Mouse (Mus musculus): ENCODE measurements around the gene Mthfsd. TPM values are rescaled to one million over a fixed set of nuclear protein-coding genes. Genes with fewer than 3 reads are reported as not detected.

Gene Mthfsd
- polyA plus RNA-seq, 1 experiment: 63.3 TPM

GRCm38 (mm10) chr8:121116591-121117185, 8.5 kb upstream of the Mthfsd start:
- H3K27ac ChIP-seq (ENCODE audit: insufficient read depth, low read length): peak overlapping the region; percentile 91
- no peak for TF ChIP-seq CTCF (IDR thresholded peaks at IDR 0.05; ENCODE audit: borderline replicate concordance, insufficient read depth, low read length)
- peak overlapping the region; percentile 83 for H3K4me3 ChIP-seq (ENCODE audit: insufficient read depth, low read length)
- no peaks in the 10 kb centered on the region for H3K4me1 ChIP-seq (ENCODE audit: control insufficient read depth, insufficient read depth, low read length)

GRCm38 (mm10) chr8:121115948-121116347, 7.8 kb upstream of the Mthfsd start, which contains the start of gene Foxc2:
TSS of gene Foxc2 (plus strand) at chr8:121116171.
- no peak for TF ChIP-seq CTCF (IDR thresholded peaks at IDR 0.05; ENCODE audit: borderline replicate concordance, insufficient read depth, low read length)
- TF ChIP-seq POLR2A (IDR thresholded peaks at IDR 0.05; ENCODE audit: low read depth, low read length): peak; percentile 89
- Histone ChIP-seq H3K4me1 (ENCODE audit: control insufficient read depth, insufficient read depth, low read length) (no peaks in the 10 kb centered on the region), H3K4me3 (ENCODE audit: insufficient read depth, low read length) (peak within 1 kb of the TSS; percentile 83), H3K27ac (ENCODE audit: insufficient read depth, low read length) (peak within 1 kb of the TSS; percentile 91)

DNA sequence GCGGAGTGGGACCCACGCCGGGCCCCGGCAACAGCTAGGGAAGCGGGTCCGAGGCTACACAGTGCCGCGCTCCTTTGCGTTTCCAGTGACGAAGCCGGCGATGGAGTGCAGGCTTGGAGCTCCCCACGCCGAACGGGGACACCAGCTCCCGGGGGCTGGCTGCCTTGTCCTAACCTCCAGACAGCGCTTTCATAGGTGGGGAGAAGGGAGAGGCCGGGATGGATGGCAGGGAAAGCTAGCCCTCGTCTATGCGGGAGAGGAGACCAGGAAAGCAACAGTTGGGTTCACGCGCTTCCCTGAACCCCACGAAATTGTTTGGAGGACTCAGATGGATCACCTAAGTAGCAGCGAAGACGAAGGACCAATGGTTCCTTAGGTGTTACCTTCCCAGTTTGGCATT, 6.9 kb upstream of the Mthfsd start:
- Histone ChIP-seq H3K27ac (ENCODE audit: insufficient read depth, low read length) (peak overlapping the region; percentile 44; the same call in 1 of the 2 replicates), H3K4me1 (ENCODE audit: control insufficient read depth, insufficient read depth, low read length) (no peaks in the 10 kb centered on the region), H3K4me3 (ENCODE audit: insufficient read depth, low read length) (peak overlapping the region; percentile 30)
- no peak for TF ChIP-seq POLR2A (IDR thresholded peaks at IDR 0.05; ENCODE audit: low read depth, low read length)
- no peak for TF ChIP-seq CTCF (IDR thresholded peaks at IDR 0.05; ENCODE audit: borderline replicate concordance, insufficient read depth, low read length)

DNA sequence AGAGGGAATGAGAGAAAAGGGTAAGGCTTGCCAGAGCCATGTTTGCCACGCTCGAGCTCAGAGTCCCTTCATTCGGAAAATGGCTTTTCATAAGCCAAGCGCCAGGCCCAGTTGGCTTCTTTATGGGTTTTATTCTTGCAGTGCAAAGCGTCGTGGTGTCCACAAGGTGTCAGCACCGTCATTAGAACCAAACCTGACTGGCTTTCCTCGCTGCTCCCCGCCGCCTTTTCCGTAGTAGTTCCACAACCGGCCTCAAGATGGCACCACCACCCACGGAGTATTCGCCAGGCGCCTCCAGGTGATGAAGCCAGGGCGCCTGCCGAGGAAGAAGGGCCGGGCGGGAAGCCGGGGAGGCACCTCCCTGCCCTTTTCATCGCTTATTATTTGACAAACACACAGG, 5.1 kb upstream of the Mthfsd start:
- Histone ChIP-seq H3K4me3 (ENCODE audit: insufficient read depth, low read length) (no peak overlapping the region), H3K4me1 (ENCODE audit: control insufficient read depth, insufficient read depth, low read length) (no peaks in the 10 kb centered on the region), H3K27ac (ENCODE audit: insufficient read depth, low read length) (no peak overlapping the region)
- TF ChIP-seq POLR2A (IDR thresholded peaks at IDR 0.05; ENCODE audit: low read depth, low read length) (no peak), CTCF (IDR thresholded peaks at IDR 0.05; ENCODE audit: borderline replicate concordance, insufficient read depth, low read length) (peak; percentile 94)

GRCm38 (mm10) chr8:121111145-121111907, 3.1 kb upstream of the Mthfsd start:
- H3K4me1 ChIP-seq (ENCODE audit: control insufficient read depth, insufficient read depth, low read length): peaks cover 7% of the 10 kb centered on the region
- no peak overlapping the region for H3K27ac ChIP-seq (ENCODE audit: insufficient read depth, low read length)
- TF ChIP-seq POLR2A (IDR thresholded peaks at IDR 0.05; ENCODE audit: low read depth, low read length) (no peak), CTCF (IDR thresholded peaks at IDR 0.05; ENCODE audit: borderline replicate concordance, insufficient read depth, low read length) (no peak)
- H3K4me3 ChIP-seq (ENCODE audit: insufficient read depth, low read length): no peak overlapping the region

- TF ChIP-seq CTCF (IDR thresholded peaks at IDR 0.05; ENCODE audit: borderline replicate concordance, insufficient read depth, low read length) (no peak), POLR2A (IDR thresholded peaks at IDR 0.05; ENCODE audit: low read depth, low read length) (0 out of 2 replicates have a peak, but pooled peaks have one; percentile 22)
- H3K4me1 ChIP-seq (ENCODE audit: control insufficient read depth, insufficient read depth, low read length): peaks cover 7% of the 10 kb centered on the region
- H3K4me3 ChIP-seq (ENCODE audit: insufficient read depth, low read length): peak overlapping the region; percentile 39
- H3K27ac ChIP-seq (ENCODE audit: insufficient read depth, low read length): no peak overlapping the region
These were observed 465 bp upstream of the Mthfsd start for GRCm38 (mm10) chr8:121108657-121109056.

- no peak for TF ChIP-seq POLR2A (IDR thresholded peaks at IDR 0.05; ENCODE audit: low read depth, low read length)
- TF ChIP-seq CTCF (IDR thresholded peaks at IDR 0.05; ENCODE audit: borderline replicate concordance, insufficient read depth, low read length): peak; percentile 86
- H3K27ac ChIP-seq (ENCODE audit: insufficient read depth, low read length): no peak overlapping the region
- no peak overlapping the region for H3K4me3 ChIP-seq (ENCODE audit: insufficient read depth, low read length)
- peaks cover 7% of the 10 kb centered on the region for H3K4me1 ChIP-seq (ENCODE audit: control insufficient read depth, insufficient read depth, low read length)
These were observed 4.0 kb downstream of the Mthfsd start for GRCm38 (mm10) chr8:121104049-121104818.

DNA sequence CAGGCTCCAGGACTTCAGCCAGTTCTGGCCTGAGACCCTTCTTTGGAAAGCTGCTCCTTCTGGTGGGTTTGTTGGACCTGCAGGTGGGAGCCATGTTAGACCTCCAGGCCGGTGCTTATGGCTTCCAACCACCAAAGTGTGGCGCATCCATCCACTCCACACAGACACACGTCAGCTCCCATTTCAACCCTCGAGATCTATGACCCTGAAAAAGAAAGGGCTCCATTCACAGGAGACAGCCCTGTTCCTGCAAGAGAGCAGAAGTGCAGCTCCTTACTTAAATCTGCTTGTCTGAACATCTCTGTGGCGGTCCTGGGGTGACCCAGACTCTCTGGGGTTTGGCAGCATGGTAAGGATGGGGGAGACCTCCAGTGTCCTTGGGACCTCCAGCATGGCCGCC, 14.7 kb downstream of the Mthfsd start:
- TF ChIP-seq POLR2A (IDR thresholded peaks at IDR 0.05; ENCODE audit: low read depth, low read length) (no peak; the same call in 1 of the 2 replicates), CTCF (IDR thresholded peaks at IDR 0.05; ENCODE audit: borderline replicate concordance, insufficient read depth, low read length) (no peak)
- no peak overlapping the region for H3K27ac ChIP-seq (ENCODE audit: insufficient read depth, low read length)
- no peaks in the 10 kb centered on the region for H3K4me1 ChIP-seq (ENCODE audit: control insufficient read depth, insufficient read depth, low read length)
- no peak overlapping the region for H3K4me3 ChIP-seq (ENCODE audit: insufficient read depth, low read length)

- peak; percentile 69; the same call in 1 of the 2 replicates for TF ChIP-seq CTCF (IDR thresholded peaks at IDR 0.05; ENCODE audit: borderline replicate concordance, insufficient read depth, low read length)
- TF ChIP-seq POLR2A (IDR thresholded peaks at IDR 0.05; ENCODE audit: low read depth, low read length): peak; percentile 26; the same call in 1 of the 2 replicates
- Histone ChIP-seq H3K4me3 (ENCODE audit: insufficient read depth, low read length) (no peak overlapping the region), H3K27ac (ENCODE audit: insufficient read depth, low read length) (no peak overlapping the region), H3K4me1 (ENCODE audit: control insufficient read depth, insufficient read depth, low read length) (no peaks in the 10 kb centered on the region)
These were observed 15.6 kb downstream of the Mthfsd start for GRCm38 (mm10) chr8:121092627-121093026.
